Mouse (Mus musculus) lung, postnatal 14 days (tissue): ENCODE measurements at regions not wholly inside any gene's neighbourhood (a gene's known extent, or its start where the extent isn't known, plus 50 kb on each side); places are given as distances from the start of the nearest gene placed in this dataset.

Source experiments
- DNase-seq: peaks from one replicate; pipeline ENCODE4 v3.0.0; 2021

DNA sequence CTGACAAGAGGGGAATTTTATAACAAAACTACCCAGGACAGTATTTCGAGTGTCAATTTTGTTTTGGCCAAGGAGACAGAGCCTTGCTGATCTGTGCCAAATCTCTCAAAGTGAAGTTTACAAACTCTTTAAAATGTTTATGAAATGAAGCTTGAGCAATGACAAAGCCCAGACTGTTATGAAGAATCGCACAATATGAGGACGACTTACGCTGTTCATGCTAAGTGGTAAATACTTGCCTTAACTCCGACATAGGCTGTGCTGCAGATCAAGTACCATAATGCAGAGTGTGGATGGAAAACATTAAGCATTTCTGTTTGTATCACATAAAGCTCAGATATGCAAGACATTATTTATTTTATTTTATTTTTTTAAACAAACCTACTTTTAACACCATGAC, 169.8 kb upstream of the Dcn start:
- no peak for DNase-seq

DNA sequence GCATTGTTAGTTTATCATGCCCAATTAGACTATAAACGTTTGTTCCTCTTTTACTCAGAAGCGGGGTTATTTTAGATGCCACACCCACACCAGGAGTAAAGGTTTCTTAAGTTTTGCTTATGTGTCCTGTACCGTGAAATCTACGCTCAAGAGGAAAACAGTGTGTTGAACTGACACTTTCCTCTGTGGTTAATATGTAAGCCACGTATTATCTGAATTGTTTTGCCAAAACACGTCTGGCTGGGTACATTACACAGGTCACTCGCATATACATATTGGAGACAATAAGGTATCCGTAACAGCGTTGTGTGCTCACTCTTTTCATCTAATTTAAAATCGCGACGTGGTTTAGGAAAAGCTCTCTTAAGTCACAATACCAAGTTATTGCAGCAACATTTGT, 166.9 kb upstream of the Dcn start:
- no peak for DNase-seq

DNA sequence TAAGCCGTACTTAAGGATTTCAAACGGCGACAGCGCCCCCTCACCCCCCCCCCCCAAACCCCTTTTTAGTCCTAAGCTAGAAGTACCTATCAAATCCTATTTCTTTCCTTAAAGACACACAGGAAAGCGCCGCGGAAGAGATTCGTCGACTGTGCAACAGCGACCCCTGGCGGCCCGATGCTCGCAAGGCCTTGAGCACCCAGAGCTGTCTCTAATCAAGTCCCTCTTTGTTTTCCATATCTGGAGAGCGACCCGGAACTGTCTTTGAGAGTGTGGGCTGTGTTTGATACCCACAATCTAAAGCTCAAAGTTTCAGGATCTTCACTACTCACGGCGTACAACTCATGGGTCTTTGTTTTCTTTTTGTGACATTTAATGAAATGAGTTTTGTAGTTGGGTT, 166.4 kb upstream of the Dcn start:
- peak; percentile 97 for DNase-seq

DNA sequence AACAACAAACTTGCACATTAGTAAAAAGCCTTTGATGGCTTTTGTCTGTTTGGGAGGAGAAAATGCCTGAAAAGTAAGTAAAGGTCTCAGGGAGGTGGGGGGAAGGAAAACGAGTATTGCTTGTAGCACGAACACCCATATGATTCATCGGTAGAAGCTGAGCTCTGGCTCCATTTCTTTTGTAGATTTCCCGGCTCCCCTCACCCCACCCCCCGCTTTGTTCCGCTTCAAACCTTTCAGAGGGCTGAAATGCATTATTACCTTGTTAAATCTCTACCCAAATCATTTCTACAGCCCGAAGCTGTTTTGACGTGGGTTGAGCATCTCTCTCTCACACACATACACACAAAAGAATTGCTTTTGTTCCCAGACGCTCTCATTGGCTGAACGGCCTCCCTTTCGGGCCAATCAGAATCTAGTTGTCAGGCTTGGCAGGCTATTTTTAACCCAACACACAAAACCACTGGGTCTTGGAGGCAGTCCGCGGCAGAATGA, 166.0 kb upstream of the Dcn start:
- DNase-seq: peak; percentile 85

DNA sequence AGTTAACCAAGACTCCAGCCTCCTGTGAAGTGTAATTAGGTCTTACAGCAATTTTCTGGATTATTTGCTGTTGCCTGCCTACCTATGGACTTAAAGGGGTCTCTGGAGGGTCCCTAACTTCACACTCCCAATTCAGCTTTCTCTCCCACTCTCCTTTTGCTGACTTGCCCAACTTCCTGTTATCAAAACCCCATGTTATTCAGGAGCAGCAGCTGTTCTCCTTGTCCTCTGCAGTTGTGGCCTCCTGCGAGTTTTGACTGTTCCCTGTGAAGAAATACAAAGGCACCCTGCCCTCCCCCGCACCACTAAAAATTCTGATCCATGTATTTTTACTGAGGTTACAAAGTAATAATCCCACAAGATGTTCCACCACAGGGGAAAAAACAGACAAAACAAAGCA, 146.8 kb upstream of the Dcn start:
- no peak for DNase-seq

DNA sequence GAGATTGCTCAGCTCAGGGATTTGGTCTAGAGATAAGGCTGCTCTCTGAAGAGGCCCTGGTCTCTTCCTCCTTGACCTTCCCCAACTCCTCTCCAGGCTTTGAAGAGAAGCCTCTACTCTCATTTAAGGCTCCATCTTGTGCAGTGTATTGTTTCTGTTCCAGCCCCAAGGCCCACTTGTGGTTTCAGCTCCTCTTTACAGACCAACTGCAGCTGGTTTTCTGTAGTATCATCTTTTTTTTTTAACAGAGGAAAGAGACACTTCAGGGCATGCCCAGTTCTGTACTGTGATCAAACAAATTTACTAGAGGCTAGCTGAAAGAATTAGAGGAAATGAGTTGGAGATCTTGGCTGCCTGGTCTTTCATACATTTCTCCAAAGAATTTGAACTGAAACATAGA, 145.4 kb upstream of the Dcn start:
- no peak for DNase-seq

DNA sequence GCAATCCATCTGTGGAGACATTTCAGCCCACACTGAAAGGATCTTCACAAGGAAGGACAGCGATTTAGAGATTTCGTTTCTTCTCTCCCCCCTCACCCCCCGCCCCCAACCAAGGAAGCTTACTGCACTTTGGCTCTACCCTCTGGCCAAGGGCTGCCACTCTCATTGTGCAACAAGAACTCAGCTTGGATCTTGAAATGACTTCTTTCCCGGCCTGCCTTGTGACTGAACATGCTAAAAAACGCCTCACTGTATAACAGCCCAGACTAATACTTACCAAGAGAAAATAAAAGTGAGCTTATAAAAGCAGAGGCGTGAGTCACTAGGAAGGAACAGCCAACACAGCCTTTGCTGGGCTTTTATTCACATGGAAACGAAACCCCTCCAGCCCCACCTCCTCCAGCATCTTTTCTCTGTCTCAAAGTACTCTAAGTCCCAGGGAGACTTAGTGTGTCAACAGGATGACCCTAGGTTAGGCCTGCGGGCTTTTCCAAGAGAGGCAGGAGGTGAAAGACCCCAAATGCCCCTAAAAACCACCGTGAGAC, 144.7 kb upstream of the Dcn start:
- no peak for DNase-seq

DNA sequence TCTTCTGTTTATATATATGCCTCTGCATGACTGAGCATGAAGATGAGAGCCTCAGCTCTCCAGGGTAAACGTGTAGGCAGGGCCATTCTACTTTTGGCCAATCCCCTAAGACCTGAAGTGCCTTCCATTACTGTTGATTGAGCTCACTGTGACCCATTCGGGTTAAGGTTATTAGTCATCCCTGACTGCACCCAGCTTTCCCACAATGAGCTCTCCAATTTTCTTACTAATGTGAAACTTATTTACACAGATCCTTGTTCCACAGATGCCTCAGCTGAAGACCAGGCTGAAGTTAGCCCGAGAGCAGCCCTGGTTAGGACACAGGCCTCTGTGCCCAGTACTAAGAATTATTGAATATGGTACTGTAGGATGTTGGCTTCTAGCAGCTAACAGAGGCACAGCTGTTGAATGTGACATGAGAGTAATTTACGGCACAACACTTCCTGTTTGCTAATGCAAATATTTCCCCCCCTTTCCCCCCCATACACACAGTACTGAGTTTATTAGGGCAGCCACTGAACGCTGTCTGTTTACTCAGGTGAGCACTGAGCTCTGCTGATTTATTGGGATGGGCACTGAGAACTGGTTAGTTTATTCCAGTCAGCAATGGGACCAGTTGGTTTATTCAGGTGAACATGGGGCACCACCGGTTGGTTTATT, 141.2 kb upstream of the Dcn start:
- DNase-seq: no peak

DNA sequence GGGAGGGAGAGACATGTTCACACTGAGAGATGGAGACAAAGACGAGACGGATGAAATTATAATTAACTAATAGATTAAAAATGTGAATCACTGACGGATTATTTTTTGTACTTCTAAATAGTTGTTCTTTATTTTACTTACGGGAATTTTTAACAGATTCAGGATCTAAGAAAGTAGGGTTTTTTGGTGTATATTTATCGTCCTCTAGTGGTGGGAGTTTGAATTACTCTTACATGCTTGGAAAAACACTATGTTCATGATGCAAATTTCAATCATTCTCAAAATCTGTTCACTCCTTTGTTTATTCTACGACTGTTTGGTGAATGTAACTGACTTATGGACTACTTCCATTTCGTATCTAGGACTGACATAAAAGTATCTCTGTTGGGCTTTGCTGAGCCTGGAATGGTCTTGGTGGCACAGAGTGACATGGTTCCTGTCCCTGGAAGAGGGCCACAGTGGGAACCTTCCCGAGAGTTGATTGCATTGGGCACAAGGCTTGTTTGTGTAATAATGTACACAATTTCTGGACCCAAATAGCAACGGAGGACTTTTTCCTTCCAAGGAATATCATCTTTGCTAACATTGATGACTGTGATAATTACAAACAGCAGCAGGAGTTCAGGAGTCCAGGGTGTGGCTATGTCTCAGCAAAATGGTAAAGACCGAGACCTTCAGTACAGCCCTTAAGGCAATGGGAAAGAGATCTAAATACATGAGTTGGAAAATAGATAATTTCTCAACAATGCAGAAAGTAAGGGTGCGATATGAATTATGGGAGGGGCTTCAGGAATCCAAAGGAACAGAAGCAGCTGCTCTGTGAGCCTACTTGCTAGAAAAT, 139.3 kb upstream of the Dcn start:
- no peak for DNase-seq

DNA sequence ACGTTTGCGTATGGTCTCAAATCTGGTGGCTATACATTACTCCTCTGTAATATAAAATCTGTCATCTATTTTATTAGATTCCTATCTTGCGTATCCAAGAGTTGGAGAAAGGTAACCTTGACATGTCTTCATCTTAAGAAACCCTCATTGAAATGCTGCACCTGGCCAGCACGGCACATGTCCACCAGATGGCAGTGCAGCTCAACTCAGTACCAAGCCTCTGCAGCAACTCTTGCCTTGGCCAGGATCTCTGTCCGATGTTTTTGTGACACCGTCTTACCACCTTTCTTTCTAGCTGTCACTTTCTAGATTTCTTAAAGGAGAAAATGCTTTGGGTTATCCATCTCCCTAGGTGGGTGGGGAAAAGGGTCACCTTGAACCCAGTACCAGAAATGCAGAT, 134.1 kb upstream of the Dcn start:
- peak; percentile 80 for DNase-seq

DNA sequence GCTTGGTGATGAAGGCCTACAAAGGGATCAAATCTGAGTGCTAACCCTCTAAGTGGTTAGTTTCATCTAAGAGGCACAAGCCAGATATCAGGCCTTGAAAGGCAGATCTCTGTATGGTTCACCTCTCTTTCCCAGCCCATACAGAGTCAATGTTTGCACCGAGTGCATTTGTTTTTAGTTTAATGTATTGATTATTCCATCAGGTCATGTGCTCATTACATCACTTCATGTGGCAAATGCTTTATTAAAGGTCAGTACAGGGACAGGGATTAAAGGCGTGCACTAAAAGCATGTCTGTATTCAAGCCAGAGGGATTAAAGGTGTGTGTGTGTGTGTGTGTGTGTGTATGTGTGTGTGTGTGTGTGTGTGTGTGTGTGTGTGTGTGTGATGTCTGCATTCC, 132.5 kb upstream of the Dcn start:
- DNase-seq: no peak

DNA sequence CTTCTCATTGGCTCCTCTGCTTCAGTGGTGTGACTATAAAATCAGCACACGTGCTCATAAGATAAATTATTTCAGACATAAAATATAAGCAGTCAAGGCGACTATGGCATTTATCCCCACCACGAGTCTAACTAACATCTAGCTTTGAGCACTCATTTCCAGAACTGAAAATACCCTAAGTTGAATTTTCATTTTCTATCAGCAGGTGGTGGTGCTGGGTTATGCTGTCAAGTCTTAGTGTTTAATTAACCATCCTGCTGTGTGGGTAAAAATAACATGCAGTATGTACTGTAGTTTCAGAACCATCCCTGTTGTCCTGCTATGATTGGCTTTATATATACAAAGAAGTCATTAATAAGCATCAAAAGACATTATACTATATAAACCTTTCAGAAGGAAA, 110.8 kb upstream of the Dcn start:
- no peak for DNase-seq

DNA sequence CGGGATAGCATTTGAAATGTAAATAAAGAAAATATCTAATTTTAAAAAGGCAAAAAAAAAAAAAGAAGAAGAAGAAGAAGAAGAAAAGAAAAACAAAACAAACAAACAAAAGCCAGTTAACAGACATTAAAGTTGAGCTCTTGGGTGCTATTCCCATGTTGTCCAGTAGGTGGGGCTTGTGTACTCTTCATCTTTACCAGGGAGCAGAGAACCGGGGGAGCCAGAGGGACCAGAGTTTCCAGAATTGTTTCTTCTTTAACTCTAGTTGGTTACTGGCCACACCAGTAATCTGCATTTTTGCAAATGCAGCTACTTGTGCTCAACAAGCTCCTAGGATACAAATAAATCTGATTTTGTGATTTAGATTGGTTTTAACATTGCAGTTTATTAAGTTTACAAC, 103.6 kb upstream of the Dcn start:
- DNase-seq: peak; percentile 67

DNA sequence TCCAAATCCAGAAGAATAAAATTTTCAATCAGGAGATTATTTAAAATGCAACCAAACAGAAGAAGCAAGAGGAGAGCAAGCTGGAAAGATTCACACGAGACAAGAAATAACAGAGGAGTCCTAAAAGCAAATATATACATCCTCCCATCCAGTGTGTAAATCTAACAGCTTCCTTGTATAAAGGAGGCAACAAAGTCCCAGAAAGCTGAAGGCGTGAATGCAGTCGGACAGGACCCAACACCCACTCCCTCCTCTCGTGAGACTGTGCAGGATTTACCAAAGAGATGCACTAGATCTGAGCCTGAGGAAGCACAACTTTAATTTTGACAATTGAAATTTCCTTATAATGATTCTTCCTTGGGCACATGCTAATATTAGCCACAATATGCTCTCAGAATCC, 103.0 kb upstream of the Dcn start:
- DNase-seq: no peak

DNA sequence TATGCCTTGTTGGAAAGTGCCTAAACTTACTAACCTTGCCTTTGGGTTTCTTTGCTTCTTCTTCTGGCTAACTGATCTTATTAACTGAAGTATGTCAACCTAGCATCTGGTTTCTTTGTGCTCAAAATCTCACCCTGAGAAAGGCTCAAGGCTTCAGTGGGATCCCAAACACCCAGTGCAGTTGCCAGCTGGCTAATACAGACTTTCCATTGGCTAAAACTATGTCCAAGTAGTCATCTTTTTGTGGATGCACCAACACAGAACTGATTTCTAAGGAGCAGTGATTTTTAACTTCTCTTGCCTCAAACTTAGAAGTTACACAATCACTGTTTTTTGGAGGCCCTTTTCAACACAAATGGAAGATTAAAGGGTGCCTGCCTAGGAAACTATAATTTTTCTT, 97.8 kb upstream of the Dcn start:
- peak; percentile 9 for DNase-seq

DNA sequence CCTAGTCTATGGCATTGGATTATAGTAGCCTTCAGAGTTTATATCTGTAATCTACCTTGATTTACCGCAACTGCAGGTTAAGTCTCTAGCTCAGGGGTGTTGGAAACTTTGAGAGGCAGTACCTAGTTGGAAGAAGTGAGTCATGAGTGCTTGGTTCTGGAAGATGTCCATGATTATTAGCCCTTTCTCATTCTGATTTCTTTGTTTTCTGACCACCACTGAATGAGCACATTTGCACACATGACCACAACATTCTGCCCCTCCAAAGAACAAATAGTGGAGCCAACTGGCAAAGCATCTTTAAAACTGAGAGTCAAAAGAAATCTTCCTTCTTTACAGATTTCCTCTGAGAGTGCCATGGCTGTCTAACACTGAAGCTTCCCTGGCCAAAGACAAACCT, 95.5 kb upstream of the Dcn start:
- DNase-seq: no peak

DNA sequence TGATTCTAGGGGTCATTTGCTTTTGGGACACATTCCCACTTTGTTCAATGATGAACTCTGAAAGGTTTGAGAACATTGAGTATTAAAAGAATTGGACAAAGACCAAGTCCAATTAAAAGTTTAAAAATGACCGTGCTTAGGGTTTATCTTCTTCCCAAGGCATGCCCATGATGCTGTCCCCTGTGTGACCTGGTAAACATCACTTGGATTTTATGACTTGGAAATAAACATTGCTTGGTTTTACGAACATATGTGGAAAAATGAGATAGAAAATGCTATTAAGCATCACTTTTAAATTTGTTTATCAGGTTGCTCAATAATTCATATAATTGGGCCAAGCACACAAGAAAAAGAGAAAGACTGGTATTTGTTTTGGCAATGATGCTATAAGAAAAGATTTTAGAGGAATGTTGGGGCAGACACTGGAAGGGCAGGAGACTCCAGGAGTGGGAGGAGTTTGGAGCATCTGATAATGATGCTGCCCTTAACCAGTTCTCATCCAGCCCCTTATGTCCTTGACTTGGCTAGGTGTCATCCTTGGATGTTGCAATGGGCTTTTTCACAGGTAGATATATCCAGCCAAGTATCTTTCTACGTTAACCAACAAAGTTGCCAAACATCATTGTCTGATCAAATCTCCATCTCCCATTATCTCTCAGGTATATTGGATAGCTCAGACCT, 92.1 kb upstream of the Dcn start:
- no peak for DNase-seq

DNA sequence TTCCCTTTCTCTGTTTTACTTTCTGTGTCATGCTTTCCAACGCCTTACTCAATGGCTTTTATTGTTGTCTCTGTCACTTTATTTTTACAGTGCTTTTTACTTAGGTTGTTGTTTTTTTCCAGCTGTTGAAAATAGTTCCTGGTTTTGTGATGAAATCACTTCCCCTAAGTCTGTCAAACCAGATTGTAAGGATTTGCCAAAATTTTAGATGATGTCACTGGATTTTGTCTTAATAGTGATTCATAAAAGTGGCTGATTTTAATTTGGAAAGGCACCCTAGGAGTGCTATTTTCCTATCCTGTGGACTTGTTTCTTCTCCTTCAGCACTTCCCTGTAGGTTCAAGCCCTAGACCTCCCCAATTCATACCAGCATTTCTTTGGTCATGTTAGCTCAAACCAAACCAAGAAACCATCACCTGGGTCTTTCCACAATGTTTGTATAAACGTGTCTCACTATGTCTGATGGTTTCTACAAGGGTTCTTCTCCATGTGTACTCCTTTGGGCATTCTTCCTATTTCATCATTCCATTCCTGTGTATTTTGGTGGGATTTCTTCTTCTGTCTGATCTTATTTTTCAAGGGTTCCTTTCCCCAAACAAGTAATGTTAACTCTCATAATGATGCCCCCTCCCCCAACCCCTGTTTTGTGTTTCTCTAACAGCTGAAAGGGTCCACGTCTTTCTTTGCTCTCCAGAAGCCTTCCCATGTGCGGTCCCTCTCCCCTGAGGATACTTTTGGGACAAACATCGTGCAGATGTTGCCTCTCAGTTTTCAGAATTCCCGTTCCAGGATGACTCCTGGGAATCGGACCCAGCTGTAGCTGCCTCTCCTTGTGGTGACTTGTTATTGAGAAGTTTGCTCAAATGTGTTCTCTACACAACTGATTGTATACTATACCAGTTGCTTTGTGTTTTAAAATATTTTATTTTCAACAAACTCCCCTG, 89.5 kb upstream of the Dcn start:
- DNase-seq: no peak

DNA sequence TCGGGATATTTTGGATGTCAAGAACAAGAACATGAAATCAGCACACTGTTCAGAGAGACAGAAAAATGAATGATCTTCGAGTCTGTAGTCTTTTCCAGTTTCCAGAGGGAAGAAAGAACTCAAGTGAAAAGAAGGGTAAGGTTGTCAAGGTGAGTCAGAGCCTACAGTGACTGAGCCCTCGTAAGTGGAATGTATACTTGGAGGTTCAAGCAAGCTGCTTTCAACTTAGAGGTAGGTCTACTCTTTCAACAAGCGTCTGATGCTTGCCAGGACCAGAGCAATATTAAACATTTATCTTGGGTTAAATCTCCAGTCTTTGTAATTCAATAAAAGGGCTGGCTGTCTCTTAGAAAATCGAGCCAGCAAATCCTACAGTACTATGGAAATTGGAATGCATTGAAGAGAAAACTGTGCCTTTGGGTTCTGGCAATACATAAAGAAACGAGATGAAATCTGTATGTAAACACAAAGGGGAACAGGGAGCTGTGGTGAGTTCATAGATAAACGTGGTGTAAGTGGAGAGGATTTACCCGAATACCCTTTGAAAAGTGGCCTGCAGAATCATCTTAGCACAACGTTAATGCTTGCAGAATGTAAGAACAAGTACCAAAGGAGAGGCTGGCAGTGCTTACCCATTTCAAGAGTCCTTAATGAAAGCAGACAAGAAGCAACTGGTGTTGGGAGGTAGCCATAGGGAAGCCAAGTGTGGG, 82.2 kb upstream of the Dcn start:
- DNase-seq: peak; percentile 25

DNA sequence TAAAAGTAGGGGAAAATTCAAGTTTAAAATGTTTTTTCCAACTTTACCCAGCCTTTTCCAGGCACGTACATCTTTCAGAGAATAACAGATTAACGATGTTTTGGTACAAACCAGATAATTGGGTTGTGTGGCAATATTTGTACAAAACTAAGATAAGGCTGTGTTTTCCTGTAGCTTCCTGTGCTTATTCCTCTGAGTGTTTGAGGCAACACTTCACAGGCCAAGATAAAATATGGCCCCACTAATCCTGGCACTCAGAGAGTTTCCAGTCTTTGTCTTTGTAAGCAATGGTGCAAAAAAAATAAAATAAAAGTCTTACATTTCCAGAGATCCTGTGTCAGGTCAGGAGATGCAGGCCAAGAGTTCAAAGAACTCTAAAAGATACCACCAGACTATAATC, 81.5 kb upstream of the Dcn start:
- DNase-seq: no peak

DNA sequence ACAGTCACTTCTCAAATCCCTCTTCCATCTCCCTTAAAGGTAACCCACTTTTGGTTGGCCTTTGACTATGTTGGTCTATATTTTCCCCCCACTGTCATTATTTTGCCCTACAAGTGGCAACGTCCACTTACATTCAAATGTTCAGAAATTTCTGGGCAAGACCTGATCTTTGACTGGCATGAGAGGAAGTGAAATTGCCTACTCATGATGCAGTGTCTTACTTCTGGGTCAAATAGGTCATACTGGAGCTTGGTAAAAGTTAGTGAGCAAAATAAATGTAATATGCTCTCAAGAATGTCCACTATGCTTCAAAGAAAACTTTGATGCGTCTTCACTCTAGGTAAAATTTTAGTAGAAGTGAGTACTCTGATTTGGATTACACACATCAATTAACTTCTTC, 76.9 kb upstream of the Dcn start:
- no peak for DNase-seq
